Mouse (Mus musculus) cerebellum, postnatal 36 days (tissue): ENCODE results near the gene Fam151a.
"Not testable (repeated sequence)": the region's sequence is repeated elsewhere in the genome, so short reads cannot be mapped to it uniquely, and the experiment has no call there.

Experiments
- DNase-seq, 2 experiments: peaks; one replicate each; pipeline ENCODE4 v3.0.0; 2021 to 2022; ENCODE audit warnings: mixed read lengths in 2 of 2

Gene Fam151a

DNA sequence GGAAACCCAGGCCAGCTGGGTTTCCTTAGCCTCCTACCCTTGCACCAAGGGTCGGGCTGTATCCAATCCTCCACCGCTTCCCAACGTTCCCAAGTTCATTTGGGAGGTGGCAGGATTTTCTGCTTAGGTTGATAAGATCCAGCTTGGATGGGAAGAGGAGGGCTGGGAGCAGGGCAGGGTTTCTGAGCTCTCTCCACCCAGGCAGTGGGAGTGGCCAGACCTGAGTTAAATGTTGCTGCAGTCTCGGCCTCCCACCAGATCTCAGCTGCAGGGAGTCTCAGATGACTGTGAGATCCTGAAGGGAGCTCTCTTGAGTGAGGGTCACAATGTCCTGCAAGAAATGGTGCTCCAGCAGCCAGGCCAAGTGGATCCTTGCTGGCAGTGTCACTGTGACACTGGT lies at the start of gene Fam151a:
Gene Fam151a (plus strand): TSS at position 254 of the 400 bp plus-strand sequence.
- no peak for DNase-seq

DNA sequence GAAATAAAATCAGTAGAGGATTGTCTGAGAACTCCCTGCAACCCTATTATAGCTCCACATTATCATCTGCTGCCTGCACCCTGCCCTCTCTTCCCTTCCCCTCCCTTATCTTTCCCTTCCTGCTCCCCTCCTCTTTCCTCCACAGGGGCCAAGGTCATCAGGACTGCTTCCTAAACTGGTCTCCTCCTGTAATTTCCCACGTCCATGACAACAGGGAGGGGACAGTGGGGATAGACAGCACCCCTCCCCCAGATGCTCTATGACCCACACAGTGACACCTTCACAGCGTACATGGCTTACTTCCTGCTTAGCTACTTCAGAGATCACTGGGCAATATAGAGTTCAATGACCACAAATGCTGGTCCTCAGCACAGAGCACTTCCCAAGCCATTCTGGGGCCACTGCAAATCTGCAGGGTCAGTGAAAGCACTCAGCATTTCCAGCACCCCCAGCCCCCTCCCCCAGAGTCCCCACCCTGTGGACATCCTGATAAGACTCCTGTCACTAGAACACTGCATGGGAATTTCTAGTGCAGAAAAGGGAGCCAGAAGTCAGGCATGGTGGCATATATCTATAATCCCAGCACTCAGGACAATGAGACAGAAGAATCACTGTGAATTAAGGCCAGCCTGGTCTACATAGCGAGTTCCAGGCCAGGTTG lies 44.9 kb upstream of the Fam151a start:
- DNase-seq = no peak

DNA sequence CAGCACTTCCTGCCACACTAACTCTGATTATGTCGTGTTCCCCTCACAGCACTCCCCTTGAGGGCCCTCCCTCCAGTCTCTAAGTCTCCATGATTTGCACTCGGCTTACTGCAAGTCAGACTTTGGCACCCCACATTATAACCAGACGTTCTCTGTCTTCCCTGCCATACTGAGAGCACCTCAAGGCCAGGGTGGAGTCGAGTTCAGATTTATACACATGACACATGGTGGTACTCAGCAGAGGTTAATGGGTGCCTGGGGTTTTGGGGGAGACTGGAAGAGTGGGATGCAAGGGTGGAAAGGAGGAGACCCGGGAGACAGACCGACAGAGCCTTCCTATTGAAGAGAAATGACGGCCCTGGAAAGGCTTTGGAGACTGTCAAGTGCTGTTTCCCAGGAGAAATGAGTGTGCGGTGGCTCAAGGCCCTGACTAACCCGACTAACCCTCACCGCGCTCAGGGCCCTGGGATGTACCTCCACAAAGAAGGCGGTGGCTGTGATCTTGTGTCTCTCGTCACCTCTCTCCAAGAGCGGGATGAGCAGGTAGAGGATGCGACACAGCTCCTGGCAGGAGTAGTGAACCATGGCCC lies 39.8 kb upstream of the Fam151a start:
- DNase-seq = no peak

DNA sequence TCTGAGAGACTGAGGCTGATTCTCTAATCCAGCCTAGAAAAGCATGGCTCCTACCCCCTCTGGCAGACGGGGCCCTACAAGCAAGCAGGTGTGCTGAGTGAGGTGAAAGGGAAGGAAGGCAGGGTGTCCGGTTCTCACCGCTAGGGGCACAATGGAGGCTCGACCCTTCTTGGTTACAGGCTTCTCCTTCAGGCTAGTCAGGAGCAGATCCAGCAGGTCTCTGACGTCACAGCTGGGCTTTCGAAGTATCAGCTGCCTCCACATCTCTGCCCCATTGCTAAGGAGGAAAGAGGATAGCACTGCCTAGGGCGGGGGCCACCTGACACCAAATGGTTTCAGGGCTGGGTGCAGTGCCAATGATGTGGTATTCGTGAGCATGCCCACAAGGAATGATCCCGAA lies 33.7 kb upstream of the Fam151a start:
- no peak for DNase-seq

DNA sequence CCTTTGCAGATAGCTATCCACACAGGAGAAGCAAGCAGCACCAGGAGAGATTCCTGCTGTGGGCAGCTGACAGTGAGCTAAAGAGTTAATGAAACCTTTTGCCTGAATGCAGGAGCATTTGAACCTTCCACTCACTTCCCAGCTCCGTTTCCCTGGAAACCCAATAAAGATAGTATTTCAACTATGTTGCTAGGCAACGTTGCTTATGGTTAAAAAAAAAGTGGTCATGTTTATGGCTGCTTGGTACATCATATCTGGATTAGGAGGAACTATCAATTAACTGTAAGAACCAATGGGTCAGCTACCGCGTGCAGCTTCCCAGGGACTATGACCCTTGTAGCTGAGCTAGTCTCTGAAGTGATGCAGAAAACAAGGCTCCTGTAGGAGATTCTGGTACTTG lies 32.9 kb upstream of the Fam151a start:
- DNase-seq = no peak

DNA sequence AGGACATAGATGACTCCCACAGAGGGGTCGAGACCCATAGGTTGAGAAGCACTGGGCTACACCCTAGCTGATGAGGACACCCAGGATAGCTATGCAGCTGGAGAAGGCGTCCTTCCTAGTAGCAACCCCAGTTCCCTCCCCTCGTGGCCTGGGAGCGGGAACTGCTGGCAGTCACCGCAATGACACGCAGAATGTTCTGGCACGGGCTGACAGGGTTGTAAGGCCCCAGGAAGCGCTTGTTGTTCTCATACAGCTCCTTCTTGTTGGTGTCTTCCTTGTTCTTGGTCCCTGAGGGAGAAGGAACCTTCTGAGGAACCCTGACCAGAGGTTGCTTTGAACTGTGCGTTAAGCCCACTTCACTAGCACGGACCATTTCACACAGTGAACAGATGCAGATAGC lies 29.7 kb upstream of the Fam151a start:
- no peak for DNase-seq

DNA sequence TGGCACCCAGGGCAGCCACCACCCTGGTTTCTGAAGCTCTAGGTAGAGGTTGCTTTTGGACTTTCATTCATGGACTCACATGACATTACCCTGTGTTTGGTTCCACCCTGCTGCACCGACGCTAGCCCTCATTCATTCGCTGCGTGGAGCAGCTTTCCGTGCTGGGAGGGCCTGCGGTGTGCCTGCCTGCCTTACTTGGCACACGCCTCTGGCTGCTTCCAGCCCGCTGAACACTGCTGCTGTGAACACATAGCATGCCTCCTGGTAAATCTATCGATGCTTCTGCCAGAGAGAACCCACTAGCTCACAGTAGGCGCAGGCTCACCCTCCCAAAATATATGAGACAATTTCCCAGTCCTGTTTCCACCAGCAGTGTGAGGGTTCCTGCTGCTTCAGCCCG lies 29.3 kb upstream of the Fam151a start:
- peak; percentile 37 to 47 for DNase-seq

DNA sequence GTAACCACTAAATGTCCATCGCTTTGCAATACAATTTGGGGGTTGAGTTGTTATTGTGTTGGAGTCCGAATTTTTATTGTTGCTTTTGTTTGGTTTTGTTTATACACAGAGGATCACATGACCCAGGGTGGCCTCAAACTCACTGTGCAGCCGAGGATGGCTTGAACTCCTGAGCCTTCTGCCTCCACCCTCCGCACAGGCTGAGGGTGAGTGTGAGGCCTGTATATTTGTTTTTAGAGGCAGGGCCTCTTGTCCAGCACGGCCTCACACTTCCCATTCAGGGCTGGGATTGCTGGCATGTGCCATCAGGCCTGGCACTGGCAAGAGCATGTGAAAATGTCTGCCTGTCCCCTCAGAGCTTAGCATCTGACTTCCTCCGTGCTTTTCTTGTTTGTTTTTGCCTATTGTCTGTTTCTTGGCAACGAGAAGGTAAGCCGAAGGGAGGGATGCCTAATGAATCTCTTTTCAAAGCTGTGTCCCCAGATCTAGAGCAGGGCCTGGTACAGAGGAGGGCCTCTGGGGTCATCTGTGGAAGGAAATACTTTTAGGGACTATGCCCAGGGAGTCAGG lies 28.5 kb upstream of the Fam151a start:
- DNase-seq = no peak

DNA sequence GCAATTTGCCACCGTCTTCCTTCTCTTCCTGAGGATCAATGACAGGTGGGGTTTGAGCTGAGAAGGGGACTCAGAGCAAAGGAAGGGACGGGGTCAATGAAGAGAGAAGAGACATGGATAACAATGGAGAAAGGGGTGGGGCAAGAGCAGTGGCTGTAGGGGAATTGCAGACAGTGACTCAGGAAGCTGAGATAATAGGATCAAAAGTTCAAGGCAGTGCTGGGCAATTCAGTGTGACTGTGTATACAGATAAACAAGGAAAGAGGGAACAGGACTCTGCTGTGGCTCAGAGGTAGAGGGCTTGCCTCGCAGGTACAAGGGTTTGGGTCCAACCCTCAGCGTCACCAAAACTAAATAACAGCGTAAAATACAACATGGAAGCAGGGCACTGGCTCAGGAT lies 25.7 kb upstream of the Fam151a start:
- DNase-seq = no peak

DNA sequence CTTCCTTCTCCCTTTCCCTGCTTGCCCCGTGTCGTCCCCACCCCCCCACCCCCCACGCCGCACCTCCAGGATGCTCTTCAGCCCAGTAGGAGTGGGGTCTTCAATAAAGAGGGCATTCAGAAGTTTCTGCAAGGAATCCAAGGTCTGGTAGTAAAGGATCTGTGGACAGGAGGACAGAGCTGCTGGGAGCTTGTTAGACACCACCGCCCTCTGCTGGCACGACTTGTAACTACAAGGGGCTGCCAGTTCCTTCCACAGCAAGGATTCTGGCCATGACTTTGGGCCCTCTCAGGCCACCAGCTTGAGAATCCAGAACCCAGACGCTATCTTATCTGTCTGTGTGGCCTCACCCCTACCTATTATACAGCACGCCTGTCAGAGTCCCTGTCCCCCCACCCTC lies 25.3 kb upstream of the Fam151a start:
- peak; percentile 84 to 85 for DNase-seq

DNA sequence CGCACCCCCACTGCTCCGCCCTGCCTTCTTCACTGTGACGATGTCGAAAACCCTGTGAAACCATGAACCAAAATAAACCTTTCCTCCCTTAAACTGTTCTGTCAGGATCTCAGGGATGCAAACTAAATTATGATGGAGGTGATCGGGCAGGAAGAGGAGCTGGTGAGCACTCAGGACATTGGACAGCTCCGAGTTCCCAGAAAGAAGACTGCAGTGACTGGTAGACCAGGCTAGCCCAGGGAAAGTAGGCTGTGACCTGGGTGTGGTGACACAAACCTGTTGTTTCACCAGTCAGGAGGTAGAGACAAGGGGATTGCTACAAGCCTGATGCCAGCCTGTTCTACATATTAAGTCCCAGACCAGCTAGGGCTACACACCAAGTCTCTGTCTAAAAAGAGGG lies 20.1 kb upstream of the Fam151a start:
- no peak for DNase-seq

DNA sequence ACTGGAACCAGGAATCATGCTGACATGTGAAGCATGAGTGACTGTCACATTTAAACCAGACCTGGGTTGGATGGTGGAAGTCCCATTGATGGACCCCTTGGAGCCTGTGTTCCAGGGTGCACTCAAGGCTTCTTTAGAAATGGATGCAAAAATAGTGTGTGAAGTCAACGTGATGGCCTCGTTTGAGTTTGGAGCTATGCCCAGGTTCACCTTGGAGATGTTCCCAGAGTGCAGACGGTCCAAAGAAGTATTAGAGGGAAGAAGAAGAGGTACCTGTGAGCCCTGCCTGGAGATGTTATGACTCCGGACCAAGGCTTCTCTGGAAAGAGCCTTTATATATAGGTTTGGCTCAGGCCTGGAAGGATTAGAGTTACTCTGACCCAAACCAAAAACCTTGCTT lies 13.1 kb upstream of the Fam151a start:
- peak; percentile 58 to 61 for DNase-seq

DNA sequence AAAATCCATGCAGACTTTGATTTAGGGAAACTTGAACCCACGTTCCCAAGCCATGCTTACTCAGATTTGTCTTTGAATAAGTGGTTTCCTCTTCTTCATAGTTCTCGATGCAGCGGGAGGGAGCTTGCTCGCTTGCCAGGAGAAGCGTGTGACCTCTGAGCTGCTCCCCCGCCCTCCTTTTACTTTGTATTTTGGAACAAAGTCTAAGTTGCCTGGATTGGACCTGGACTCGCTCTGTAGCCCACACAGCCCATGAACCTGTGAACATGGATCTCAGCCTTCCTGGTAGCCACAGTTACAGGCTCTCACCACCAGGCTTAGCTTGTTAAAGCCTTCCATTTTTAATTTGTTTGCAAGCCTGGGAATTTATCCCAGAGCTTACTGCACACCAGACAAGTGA lies 2.9 kb upstream of the Fam151a start, which contains the start of gene Mroh7:
Gene Mroh7 (minus strand): TSS at position 112 of the 400 bp plus-strand sequence.
- no peak for DNase-seq

DNA sequence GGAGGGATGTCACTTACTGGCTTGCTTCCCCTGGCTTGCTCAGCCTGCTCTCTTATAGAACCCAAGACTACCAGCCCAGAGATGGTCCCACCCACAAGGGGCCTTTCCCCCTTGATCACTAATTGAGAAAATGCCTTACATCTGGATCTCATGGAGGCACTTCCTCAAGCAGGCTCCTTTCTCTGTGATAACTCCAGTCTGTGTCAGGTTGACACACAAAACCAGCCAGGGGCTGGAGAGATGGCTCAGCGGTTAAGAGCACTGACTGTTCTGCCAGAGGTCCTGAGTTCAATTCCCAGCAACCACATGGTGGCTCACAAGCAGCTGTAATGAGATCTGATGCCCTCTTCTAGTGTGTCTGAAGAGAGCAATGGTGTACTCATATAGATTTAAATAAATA lies 3.2 kb downstream of the Fam151a start:
- not testable (repeated sequence) for DNase-seq

DNA sequence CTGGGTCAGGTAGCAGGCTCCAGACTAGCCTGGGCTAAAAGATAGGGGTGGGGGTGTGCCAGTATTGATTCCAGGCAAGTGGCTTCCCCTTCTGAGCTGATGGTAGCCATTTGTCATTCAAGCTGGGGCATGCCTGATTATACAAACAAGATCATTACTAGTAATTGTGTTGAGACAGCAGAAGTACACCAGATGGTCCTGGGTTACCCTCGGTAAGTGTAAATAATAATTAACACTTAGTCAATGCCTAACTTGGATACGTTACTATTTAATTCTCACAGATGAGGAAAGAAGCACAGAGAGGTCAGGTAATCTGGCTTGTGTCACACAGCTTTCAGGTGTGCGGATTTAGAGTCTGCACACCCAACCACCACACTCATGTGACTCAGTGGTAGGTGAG lies 4.2 kb downstream of the Fam151a start:
- DNase-seq = no peak

DNA sequence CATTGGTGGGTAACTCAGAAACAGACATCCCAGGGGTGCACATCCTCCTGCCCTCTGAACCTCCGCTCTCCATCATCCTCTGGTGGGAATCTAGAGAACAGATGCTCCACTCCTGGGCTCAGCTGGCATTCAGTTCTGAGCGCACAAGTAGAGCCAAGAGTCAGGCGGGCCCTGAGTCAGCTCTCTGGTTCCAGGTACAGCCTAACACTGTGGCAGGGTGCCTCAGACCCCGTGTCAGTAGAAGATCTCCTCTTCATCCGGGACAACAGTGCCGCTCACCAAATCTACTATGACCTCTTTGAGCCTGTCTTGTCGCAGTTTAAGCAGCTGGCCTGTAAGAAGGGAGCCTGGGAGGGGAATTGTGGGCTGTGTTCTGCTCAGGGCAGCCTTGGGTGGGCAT lies 12.2 kb downstream of the Fam151a start:
- DNase-seq = no peak

DNA sequence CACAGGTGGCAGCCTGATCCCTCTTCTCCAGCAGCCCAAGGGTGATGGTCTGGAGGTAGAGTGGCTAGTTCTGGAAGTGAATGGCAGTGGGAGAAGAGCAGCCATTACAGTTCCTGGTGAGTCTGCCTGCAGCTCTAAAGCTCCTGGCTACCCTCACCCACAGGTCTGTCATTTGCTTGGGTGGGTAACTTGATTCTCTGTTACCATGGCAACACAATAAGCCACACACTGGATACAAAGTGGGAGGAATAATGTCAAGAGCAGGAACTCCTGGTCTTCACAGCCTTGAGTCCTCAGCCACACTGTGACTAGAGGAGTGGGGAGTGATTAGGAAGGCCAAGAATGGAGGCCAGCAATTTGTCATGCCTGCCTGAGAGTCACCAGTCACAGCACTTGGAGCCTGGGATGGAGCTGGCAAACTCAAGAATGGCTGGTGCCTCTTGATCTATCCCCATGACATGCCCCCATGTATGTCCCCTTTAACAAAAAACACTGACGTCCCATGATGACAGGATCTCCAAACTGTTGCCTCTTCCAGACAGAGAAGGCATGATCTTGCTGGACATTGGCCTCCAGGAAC lies 13.4 kb downstream of the Fam151a start:
- no peak for DNase-seq

DNA sequence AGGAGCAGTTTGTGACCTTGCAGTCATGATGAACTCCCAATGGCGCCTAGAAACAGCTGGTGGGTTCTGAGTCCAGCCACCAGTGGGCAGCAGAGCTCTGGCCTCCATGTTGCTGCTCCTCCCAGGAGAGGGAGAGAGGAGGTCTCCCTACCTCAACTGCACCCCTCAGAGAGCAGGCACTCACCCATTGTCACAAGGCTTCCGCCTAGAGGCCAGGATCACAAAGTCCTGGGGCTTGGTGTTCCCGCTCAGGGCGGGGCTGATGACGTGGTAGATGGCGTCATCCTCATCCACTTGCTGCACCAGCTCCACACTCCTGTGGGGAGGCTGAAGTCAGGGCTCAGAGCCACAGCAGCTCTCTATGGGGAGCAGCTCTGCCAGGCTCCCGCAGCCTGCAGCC lies 16.0 kb downstream of the Fam151a start:
- DNase-seq = peak; percentile 67 to 69

DNA sequence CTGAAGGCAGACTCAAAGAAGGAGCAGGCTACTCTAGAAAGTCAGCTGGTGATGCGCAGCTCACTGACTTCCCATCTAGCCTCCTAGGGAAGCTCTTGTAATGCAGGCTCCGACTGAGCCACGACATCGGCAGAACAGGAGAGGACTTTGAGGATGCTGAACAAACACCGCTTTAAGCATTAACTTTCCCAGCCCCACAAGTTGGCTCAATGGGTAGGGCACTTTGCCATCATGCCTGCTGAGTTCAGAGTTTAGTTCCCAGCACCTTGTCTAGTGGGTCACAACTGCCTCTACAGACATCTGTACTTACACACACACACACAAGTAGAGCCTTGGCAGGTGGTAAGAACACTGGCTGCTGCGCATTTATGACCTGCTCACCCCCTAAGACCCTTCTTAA lies 18.0 kb downstream of the Fam151a start:
- no peak for DNase-seq

DNA sequence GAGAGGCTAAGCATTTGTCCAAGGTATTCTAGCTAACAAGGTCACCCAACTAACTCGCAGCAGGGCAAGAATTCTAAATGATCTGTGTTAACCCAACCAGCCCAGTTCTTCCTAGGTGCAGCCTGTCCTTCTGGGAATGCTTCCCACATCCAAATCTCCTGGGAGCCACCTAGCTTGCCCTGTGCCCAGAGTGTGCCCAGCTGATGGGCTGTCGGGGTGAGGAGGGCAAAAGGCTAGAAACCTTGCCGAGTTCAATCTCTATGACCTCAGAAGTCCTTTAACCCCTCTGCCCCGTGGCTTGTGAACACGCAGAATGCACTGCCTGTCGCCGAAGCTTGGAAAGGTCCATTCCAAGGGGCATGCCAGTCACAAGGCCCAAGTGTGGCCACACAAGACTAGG lies 30.5 kb downstream of the Fam151a start:
- DNase-seq = no peak

DNA sequence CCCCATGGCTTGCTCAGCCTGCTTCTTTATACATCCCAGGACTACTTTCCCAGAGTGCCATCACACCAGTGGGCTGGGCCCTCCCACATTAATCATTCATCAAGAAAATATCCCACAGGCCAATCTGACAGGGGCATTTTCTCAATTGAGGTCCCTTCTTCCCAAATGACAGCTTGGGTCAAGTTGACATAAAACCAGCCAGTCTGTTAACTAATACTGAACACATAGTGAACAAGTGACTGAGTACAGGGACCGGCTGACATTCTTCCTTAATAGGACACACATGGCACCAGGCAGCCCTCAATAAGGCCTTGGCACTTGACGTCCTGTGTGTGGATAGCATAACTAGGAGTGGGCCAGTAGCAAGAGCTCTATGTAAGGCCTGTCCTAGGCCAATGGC lies 35.6 kb downstream of the Fam151a start:
- DNase-seq = no peak

DNA sequence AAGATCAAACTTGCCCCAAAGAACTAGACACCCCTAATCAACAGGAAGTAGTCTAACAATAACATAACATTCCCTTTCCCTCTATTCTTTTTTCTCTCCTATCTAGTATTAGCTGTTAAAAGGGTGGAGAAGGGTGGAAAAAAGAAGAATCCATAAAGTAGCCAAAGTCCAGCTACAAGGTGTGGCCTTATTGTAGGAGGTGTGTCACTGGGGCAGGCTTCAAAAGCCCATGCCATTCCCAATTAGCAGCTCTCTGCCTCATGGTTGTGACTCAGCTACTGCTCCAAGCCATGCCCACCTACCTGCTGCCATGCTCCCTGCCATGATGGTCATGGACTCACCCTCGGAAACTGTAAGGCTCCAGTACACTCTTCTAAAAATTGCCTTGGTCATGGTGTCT lies 38.9 kb downstream of the Fam151a start:
- no peak for DNase-seq

DNA sequence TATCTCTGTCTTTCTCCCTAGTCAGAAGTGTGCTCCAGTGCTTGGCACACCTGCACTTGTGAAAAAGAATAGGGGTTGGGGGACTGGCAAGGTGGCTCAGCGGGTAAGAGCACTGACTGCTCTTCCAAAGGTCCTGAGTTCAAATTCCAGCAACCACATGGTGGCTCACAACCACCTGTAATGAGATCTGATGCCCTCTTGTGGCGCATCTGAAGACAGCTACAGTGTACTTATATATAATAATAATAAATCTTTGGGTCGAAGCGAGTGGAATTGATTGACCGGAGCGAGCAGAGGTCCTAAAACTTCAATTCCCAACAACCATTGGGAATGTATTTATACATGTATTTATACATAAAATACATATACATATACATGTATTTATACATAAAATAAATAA lies 42.1 kb downstream of the Fam151a start:
- not testable (repeated sequence) for DNase-seq

DNA sequence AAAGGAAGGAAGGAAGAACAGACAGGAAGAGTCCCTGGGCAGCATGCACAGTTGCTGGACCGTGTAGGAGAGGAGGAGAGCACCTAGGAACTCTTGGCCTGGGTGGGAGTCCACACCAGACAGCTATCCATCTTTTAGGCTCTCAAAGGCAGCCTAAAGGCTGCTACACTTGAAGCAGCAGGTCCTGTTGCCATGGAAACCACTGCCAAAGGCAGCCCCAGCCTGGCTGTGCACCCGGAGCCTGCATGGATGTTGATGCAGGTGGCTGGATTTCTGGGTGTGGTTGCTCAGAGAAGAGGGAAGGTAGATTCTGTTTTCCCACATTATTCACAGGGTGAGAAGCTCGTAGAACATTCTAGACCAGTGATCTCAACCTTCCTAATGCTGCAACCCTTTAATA lies 43.3 kb downstream of the Fam151a start:
- no peak for DNase-seq
